Mouse (Mus musculus): ENCODE results near the gene Ndufa4. TPM values are rescaled to one million over a fixed set of nuclear protein-coding genes. Genes with fewer than 3 reads are reported as not detected.
A peak's percentile ranks its signal among the peaks of the same experiment; 100 is the strongest.

Gene Ndufa4
- total RNA-seq (2012; rRNA removed), result 675 and 766 TPM in 2 replicates

GRCm38 (mm10) chr6:11907269-11908032, at the start of gene Ndufa4, which contains the start of gene Phf14:
Gene Ndufa4, minus strand, starts transcription at chr6:11907497.
Gene Phf14, plus strand, starts transcription at chr6:11907809.
- Histone ChIP-seq H3K9ac (ENCODE audit: insufficient read depth, low read depth, low read length, poor library complexity, severe bottlenecking) (peak within 1 kb of the TSS; percentile 97), H3K4me3 (ENCODE audit: insufficient read depth in 1 of 2, low read depth in 1 of 2, low read length in 2 of 2, poor library complexity in 1 of 2, severe bottlenecking in 1 of 2) (peak within 1 kb of the TSS; percentile 82 to 94), H3K27ac (ENCODE audit: insufficient read depth, low read depth, low read length, poor library complexity, severe bottlenecking) (peak within 1 kb of the TSS; percentile 45; the same call in 1 of the 2 replicates), H3K9me3 (ENCODE audit: control insufficient read depth, insufficient read depth, low read depth, low read length) (no peaks in the 10 kb centered on the region), H3K36me3 (ENCODE audit: control insufficient read depth, insufficient read depth, low read length, poor library complexity, severe bottlenecking) (peaks cover 5% of the 10 kb centered on the region), H3K4me1 (ENCODE audit: control insufficient read depth in 2 of 2, insufficient read depth in 2 of 2, low read length in 2 of 2, poor library complexity in 1 of 2) (peaks cover 0 to 2% of the 10 kb centered on the region in 2 experiments; a peak in 1 of 4 replicates)
- in situ Hi-C loops (cut with MboI; ENCODE audit: low sequenced_read_pairs in 2 of 2, unreplicated experiment in 2 of 2), result no loop called here
- peak; percentile 69 for DNase-seq (ENCODE audit: low read depth, low spot score)
- TF ChIP-seq HCFC1 (IDR thresholded peaks at IDR 0.05; ENCODE audit: borderline replicate concordance, insufficient read depth, low read length) (peak; percentile 63; the same call in 1 of the 2 replicates), CHD2 (IDR thresholded peaks at IDR 0.05; ENCODE audit: low read depth, low read length) (no peak)

GRCm38 (mm10) chr6:11948100-11948499, 40.8 kb upstream of the Ndufa4 start:
- Histone ChIP-seq H3K27ac (ENCODE audit: insufficient read depth, low read depth, low read length, poor library complexity, severe bottlenecking) (no peak overlapping the region), H3K9me3 (ENCODE audit: control insufficient read depth, insufficient read depth, low read depth, low read length) (no peaks in the 10 kb centered on the region), H3K4me1 (ENCODE audit: control insufficient read depth in 2 of 2, insufficient read depth in 2 of 2, low read length in 2 of 2, poor library complexity in 1 of 2) (no peaks in the 10 kb centered on the region), H3K9ac (ENCODE audit: insufficient read depth, low read depth, low read length, poor library complexity, severe bottlenecking) (no peak overlapping the region), H3K4me3 (ENCODE audit: insufficient read depth in 1 of 2, low read depth in 1 of 2, low read length in 2 of 2, poor library complexity in 1 of 2, severe bottlenecking in 1 of 2) (no peak overlapping the region), H3K36me3 (ENCODE audit: control insufficient read depth, insufficient read depth, low read length, poor library complexity, severe bottlenecking) (peaks cover 4% of the 10 kb centered on the region)
- DNase-seq (ENCODE audit: low read depth, low spot score), result no peak
- in situ Hi-C loops (cut with MboI; ENCODE audit: low sequenced_read_pairs in 2 of 2, unreplicated experiment in 2 of 2), result no loop called here
- TF ChIP-seq MAFK (IDR thresholded peaks at IDR 0.05; ENCODE audit: insufficient read depth, low read depth, low read length), result peak; percentile 48; the same call in 1 of the 2 replicates
- no peak for TF ChIP-seq ZC3H11A (IDR thresholded peaks at IDR 0.05; ENCODE audit: borderline replicate concordance, low read depth, low read length)
- TF ChIP-seq ZNF384 (IDR thresholded peaks at IDR 0.05; ENCODE audit: low read depth, low read length), result no peak

DNA sequence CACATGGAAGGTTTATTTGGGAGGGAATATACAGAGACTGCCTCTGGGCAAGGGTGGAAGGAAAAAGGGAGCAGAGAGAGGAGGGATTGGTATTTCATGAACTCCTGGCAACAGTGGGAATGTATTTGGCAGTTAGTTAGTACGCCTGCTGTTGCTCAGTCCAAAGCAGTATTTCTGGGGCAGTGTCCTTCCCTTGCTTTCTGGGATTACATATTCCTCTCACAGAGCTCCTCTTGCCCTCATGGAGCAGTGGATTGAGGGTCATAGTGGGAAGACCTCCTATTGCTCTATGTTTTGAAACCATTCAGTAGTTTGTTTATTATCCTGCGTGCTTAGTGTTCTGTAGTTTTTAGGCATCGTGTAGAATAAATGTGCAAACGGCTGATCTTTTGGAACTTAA, 34.8 kb upstream of the Ndufa4 start:
- Histone ChIP-seq H3K4me1 (ENCODE audit: control insufficient read depth in 2 of 2, insufficient read depth in 2 of 2, low read length in 2 of 2, poor library complexity in 1 of 2) (no peaks in the 10 kb centered on the region), H3K9ac (ENCODE audit: insufficient read depth, low read depth, low read length, poor library complexity, severe bottlenecking) (no peak overlapping the region), H3K27ac (ENCODE audit: insufficient read depth, low read depth, low read length, poor library complexity, severe bottlenecking) (no peak overlapping the region), H3K4me3 (ENCODE audit: insufficient read depth in 1 of 2, low read depth in 1 of 2, low read length in 2 of 2, poor library complexity in 1 of 2, severe bottlenecking in 1 of 2) (no peak overlapping the region), H3K9me3 (ENCODE audit: control insufficient read depth, insufficient read depth, low read depth, low read length) (no peaks in the 10 kb centered on the region), H3K36me3 (ENCODE audit: control insufficient read depth, insufficient read depth, low read length, poor library complexity, severe bottlenecking) (peaks cover 6% of the 10 kb centered on the region)
- in situ Hi-C loops (cut with MboI; ENCODE audit: low sequenced_read_pairs in 2 of 2, unreplicated experiment in 2 of 2), result no loop called here
- no peak for DNase-seq (ENCODE audit: low read depth, low spot score)
- no peak for TF ChIP-seq ZC3H11A (IDR thresholded peaks at IDR 0.05; ENCODE audit: borderline replicate concordance, low read depth, low read length)
- TF ChIP-seq ZNF384 (IDR thresholded peaks at IDR 0.05; ENCODE audit: low read depth, low read length), result no peak
- TF ChIP-seq MAFK (IDR thresholded peaks at IDR 0.05; ENCODE audit: insufficient read depth, low read depth, low read length), result no peak

GRCm38 (mm10) chr6:11940895-11941294, 33.6 kb upstream of the Ndufa4 start:
- Histone ChIP-seq H3K4me1 (ENCODE audit: control insufficient read depth in 2 of 2, insufficient read depth in 2 of 2, low read length in 2 of 2, poor library complexity in 1 of 2) (no peaks in the 10 kb centered on the region), H3K27ac (ENCODE audit: insufficient read depth, low read depth, low read length, poor library complexity, severe bottlenecking) (no peak overlapping the region), H3K9ac (ENCODE audit: insufficient read depth, low read depth, low read length, poor library complexity, severe bottlenecking) (no peak overlapping the region), H3K36me3 (ENCODE audit: control insufficient read depth, insufficient read depth, low read length, poor library complexity, severe bottlenecking) (peaks cover 6% of the 10 kb centered on the region), H3K4me3 (ENCODE audit: insufficient read depth in 1 of 2, low read depth in 1 of 2, low read length in 2 of 2, poor library complexity in 1 of 2, severe bottlenecking in 1 of 2) (no peak overlapping the region), H3K9me3 (ENCODE audit: control insufficient read depth, insufficient read depth, low read depth, low read length) (no peaks in the 10 kb centered on the region)
- TF ChIP-seq ZNF384 (IDR thresholded peaks at IDR 0.05; ENCODE audit: low read depth, low read length) (no peak), CHD2 (IDR thresholded peaks at IDR 0.05; ENCODE audit: low read depth, low read length) (no peak), MAFK (IDR thresholded peaks at IDR 0.05; ENCODE audit: insufficient read depth, low read depth, low read length) (no peak), HCFC1 (IDR thresholded peaks at IDR 0.05; ENCODE audit: borderline replicate concordance, insufficient read depth, low read length) (no peak), ZC3H11A (IDR thresholded peaks at IDR 0.05; ENCODE audit: borderline replicate concordance, low read depth, low read length) (no peak)
- in situ Hi-C loops (cut with MboI; ENCODE audit: low sequenced_read_pairs in 2 of 2, unreplicated experiment in 2 of 2), result no loop called here
- no peak for DNase-seq (ENCODE audit: low read depth, low spot score)

GRCm38 (mm10) chr6:11933403-11933802, 26.1 kb upstream of the Ndufa4 start:
- in situ Hi-C loops (cut with MboI; ENCODE audit: low sequenced_read_pairs in 2 of 2, unreplicated experiment in 2 of 2), result no loop called here
- Histone ChIP-seq H3K9ac (ENCODE audit: insufficient read depth, low read depth, low read length, poor library complexity, severe bottlenecking) (no peak overlapping the region), H3K9me3 (ENCODE audit: control insufficient read depth, insufficient read depth, low read depth, low read length) (no peaks in the 10 kb centered on the region), H3K27ac (ENCODE audit: insufficient read depth, low read depth, low read length, poor library complexity, severe bottlenecking) (no peak overlapping the region), H3K4me1 (ENCODE audit: control insufficient read depth in 2 of 2, insufficient read depth in 2 of 2, low read length in 2 of 2, poor library complexity in 1 of 2) (no peaks in the 10 kb centered on the region), H3K4me3 (ENCODE audit: insufficient read depth in 1 of 2, low read depth in 1 of 2, low read length in 2 of 2, poor library complexity in 1 of 2, severe bottlenecking in 1 of 2) (no peak overlapping the region), H3K36me3 (ENCODE audit: control insufficient read depth, insufficient read depth, low read length, poor library complexity, severe bottlenecking) (no peaks in the 10 kb centered on the region)
- TF ChIP-seq CHD2 (IDR thresholded peaks at IDR 0.05; ENCODE audit: low read depth, low read length), result no peak
- no peak for TF ChIP-seq ZC3H11A (IDR thresholded peaks at IDR 0.05; ENCODE audit: borderline replicate concordance, low read depth, low read length)
- no peak for TF ChIP-seq HCFC1 (IDR thresholded peaks at IDR 0.05; ENCODE audit: borderline replicate concordance, insufficient read depth, low read length)
- DNase-seq (ENCODE audit: low read depth, low spot score), result no peak
